Mouse (Mus musculus): ENCODE measurements around the gene 3110082I17Rik. TPM values are rescaled to one million over a fixed set of nuclear protein-coding genes. Genes with fewer than 3 reads are reported as not detected.
A peak's percentile ranks its signal among the peaks of the same experiment; 100 is the strongest.

Gene 3110082I17Rik
- total and polyA plus RNA-seq, 2 experiments from 2014 or later: 4.3 to 14.9 TPM

DNA sequence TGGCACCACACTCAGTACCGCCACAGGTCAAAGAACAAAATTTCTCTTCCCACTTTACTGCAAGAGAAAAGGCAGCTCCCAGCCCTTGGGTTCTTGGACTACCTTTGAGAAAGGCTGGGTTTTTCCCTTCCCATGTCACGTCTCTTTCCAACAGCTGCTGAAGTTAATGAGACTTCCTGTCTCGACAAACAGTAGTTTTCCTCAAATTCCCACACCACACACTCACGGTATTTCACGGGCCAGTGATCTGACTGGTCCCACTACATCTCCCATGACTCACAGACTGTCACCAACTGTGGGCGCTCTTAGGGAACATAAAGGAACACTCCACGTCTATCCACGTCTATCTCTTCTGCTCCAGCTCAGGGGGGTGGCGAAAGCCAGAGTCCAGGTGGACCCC is 35.1 kb downstream of the 3110082I17Rik start:
- no peak overlapping the region for H3K4me3 ChIP-seq (ENCODE audit: low read depth, low read length)
- no peaks in the 10 kb centered on the region for H3K27me3 ChIP-seq (ENCODE audit: insufficient read depth, low read length)
- H3K9me3 ChIP-seq (ENCODE audit: low read length): no peaks in the 10 kb centered on the region
- ATAC-seq (ENCODE audit: low FRiP score) (no peak), DNase-seq (ENCODE audit: low spot score) (no peak)
- no peak overlapping the region for H3K4me2 ChIP-seq (ENCODE audit: low read depth, low read length, poor library complexity, severe bottlenecking)
- 88% methylated on average over 9 of the region's 9 CpGs for WGBS
- H3K9ac ChIP-seq (replicated peaks; ENCODE audit: low read length, poor library complexity, severe bottlenecking): no peak overlapping the region
- no peaks in the 10 kb centered on the region for H3K36me3 ChIP-seq (ENCODE audit: insufficient read depth, low read length)
- TF ChIP-seq CTCF (IDR thresholded peaks at IDR 0.05): no peak
- H3K27ac ChIP-seq (ENCODE audit: low read depth, low read length): no peak overlapping the region
- H3K4me1 ChIP-seq (ENCODE audit: insufficient read depth, low read length): peaks cover 4% of the 10 kb centered on the region; the same call in 1 of the 2 replicates

DNA sequence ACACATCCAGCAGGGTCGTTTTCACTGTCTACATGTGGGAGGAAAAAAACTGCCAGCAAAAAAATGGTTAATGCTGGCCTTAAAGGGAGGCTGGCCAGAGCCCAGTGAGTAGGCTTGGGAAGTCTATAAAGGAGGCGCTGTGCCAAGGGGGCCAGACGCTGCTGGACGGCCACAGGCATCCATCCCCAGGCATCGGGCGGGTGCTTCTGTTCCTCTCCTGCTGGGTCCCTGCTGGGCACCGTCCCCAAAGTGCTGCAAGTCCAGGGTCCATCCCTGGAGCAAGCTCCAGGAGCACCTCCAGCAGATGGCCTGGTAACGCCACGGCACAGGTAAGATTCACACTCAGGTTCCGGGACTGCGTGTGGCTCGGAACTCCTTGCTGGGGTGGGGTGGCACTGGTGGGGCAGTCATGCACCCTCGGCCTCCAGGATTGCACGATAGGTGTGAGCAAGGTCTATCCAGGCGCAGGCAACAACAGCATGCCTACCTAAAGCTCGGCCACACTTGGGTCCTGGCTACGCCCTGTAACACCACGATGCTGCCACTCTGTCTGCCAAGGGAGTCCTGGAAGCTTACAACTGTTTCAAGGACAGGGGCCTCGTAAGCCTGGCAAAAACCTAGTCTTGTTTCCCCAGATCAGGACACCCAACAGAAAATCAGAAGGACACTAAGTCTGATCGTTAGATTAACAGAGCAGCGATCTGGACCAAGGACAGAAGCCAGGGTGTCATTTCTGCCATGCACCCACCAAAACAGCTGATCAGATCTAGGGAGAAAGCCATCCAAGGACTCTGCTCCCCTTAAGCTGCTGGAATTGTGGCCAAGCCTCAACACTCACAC is 37.1 kb downstream of the 3110082I17Rik start, which contains the start of gene Gper1:
Gene Gper1, plus strand, starts transcription at position 126 of the 840 bp plus-strand sequence.
- Histone ChIP-seq H3K36me3 (ENCODE audit: insufficient read depth, low read length) (no peaks in the 10 kb centered on the region), H3K4me3 (ENCODE audit: low read depth, low read length) (peak within 1 kb of the TSS; percentile 22; the same call in 1 of the 2 replicates), H3K27ac (ENCODE audit: low read depth, low read length) (no peak within 1 kb of the TSS), H3K9ac (replicated peaks; ENCODE audit: low read length, poor library complexity, severe bottlenecking) (no peak within 1 kb of the TSS; the same call in 1 of the 2 replicates), H3K9me3 (ENCODE audit: low read length) (no peaks in the 10 kb centered on the region), H3K4me1 (ENCODE audit: insufficient read depth, low read length) (no peaks in the 10 kb centered on the region; the same call in 1 of the 2 replicates), H3K27me3 (ENCODE audit: insufficient read depth, low read length) (no peaks in the 10 kb centered on the region), H3K4me2 (ENCODE audit: low read depth, low read length, poor library complexity, severe bottlenecking) (peak within 1 kb of the TSS; percentile 25; the same call in 1 of the 2 replicates)
- DNase-seq (ENCODE audit: low spot score) (peak; percentile 87), ATAC-seq (ENCODE audit: low FRiP score) (no peak)
- WGBS: 48% methylated on average over 21 of the region's 21 CpGs
- 0 out of 2 replicates have a peak, but pooled peaks have one; percentile 4 for TF ChIP-seq CTCF (IDR thresholded peaks at IDR 0.05)

DNA sequence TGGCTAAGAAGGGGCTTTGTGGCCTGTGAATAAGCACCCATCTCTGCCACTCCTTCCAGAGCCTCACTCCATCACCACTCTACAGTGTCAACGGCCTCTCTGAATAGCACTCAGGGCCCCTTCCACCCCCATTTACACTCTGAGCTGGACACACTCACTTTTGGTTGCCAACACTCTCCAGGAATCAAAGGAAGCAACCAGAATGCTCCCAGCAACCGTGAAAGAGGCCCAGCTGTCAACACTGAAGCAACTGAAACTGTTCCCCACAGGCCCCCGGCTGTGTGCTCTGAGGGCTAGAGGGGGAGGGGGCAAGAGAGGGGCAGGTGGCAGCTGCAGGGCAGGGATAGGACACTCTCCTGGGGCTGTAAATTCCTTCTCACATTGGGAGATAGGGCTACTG is 41.7 kb downstream of the 3110082I17Rik start:
- no peaks in the 10 kb centered on the region; the same call in 1 of the 2 replicates for H3K4me1 ChIP-seq (ENCODE audit: insufficient read depth, low read length)
- H3K36me3 ChIP-seq (ENCODE audit: insufficient read depth, low read length): 0 out of 2 replicates have a peak, but pooled peaks cover 3% of the 10 kb centered on the region
- no peak for TF ChIP-seq CTCF (IDR thresholded peaks at IDR 0.05)
- 0 out of 2 replicates have a peak, but pooled peaks have one; percentile 31 for ATAC-seq (ENCODE audit: low FRiP score)
- H3K27me3 ChIP-seq (ENCODE audit: insufficient read depth, low read length): no peaks in the 10 kb centered on the region
- H3K9ac ChIP-seq (replicated peaks; ENCODE audit: low read length, poor library complexity, severe bottlenecking): no peak overlapping the region
- H3K27ac ChIP-seq (ENCODE audit: low read depth, low read length): peak overlapping the region; percentile 27
- H3K4me3 ChIP-seq (ENCODE audit: low read depth, low read length): no peak overlapping the region
- H3K4me2 ChIP-seq (ENCODE audit: low read depth, low read length, poor library complexity, severe bottlenecking): no peak overlapping the region
- WGBS: 18% methylated on average over 3 of the region's 3 CpGs
- H3K9me3 ChIP-seq (ENCODE audit: low read length): no peaks in the 10 kb centered on the region
- peak; percentile 85 for DNase-seq (ENCODE audit: low spot score)

DNA sequence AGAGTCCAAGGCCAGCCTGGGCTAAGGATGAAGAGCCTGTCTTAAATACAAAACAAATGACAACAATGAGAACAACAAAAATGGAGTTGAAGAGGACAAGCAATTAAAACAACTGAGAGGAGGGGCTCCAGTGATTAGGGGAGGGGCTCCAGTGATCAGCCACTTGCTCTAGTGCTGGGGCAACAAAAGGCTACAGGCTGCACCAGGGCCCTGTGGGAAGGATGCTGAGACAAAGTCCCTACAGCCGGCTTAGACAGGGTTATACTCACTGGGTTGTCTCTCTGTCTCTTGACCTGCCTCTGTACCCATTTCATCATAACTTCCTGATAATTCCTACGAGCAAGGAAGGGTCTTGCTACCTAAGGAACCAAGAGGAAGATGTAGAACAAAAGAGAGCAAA is 42.2 kb downstream of the 3110082I17Rik start:
- DNase-seq (ENCODE audit: low spot score): no peak
- no peak overlapping the region for H3K4me2 ChIP-seq (ENCODE audit: low read depth, low read length, poor library complexity, severe bottlenecking)
- no peak for ATAC-seq (ENCODE audit: low FRiP score)
- 36% methylated on average over 2 of the region's 2 CpGs for WGBS
- no peaks in the 10 kb centered on the region; the same call in 1 of the 2 replicates for H3K4me1 ChIP-seq (ENCODE audit: insufficient read depth, low read length)
- H3K27me3 ChIP-seq (ENCODE audit: insufficient read depth, low read length): no peaks in the 10 kb centered on the region
- 0 out of 2 replicates have a peak, but pooled peaks cover 3% of the 10 kb centered on the region for H3K36me3 ChIP-seq (ENCODE audit: insufficient read depth, low read length)
- no peak overlapping the region; the same call in 1 of the 2 replicates for H3K27ac ChIP-seq (ENCODE audit: low read depth, low read length)
- H3K9me3 ChIP-seq (ENCODE audit: low read length): no peaks in the 10 kb centered on the region
- H3K9ac ChIP-seq (replicated peaks; ENCODE audit: low read length, poor library complexity, severe bottlenecking): no peak overlapping the region
- no peak for TF ChIP-seq CTCF (IDR thresholded peaks at IDR 0.05)
- H3K4me3 ChIP-seq (ENCODE audit: low read depth, low read length): no peak overlapping the region

DNA sequence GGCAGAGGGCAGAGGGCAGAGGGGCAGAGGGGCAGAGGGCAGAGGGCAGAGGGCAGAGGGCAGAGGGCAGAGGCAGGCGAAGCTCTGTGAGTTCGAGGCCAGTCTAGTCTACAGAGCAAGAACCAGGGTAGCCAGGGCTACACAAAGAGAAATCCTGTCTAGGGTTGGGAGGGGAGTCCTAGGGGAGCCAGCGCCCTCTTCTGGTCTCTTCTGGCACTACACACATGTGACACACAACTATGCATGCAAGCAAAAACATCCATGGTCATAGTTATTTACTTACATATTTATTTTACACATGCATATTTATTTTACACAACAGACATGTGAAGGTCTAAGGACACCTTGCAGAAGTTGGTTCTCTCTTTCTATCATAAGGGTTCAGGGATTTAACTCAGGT is 42.8 kb downstream of the 3110082I17Rik start:
- H3K27ac ChIP-seq (ENCODE audit: low read depth, low read length): no peak overlapping the region
- H3K27me3 ChIP-seq (ENCODE audit: insufficient read depth, low read length): no peaks in the 10 kb centered on the region
- 86% methylated on average over 3 of the region's 3 CpGs for WGBS

DNA sequence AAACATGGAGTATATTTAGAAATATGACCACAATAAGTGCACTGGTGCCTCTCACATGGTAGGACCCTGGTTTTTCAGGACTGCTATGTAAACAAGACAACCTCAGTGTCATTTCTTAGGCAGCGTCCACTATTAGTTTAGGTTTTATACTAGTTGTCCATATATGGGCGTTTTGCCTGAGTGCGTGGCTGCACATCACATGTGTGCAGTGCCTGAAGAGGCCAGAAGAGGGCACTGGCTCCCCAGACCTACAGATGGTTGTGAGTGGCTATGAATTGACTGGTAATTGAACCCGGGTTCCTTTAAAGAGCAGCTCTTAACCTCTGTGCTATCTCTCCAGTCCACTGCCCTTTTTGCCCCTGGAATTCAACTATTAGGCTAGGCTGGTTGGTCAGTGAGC is 43.4 kb downstream of the 3110082I17Rik start:
- Histone ChIP-seq H3K27ac (ENCODE audit: low read depth, low read length) (no peak overlapping the region), H3K36me3 (ENCODE audit: insufficient read depth, low read length) (0 out of 2 replicates have a peak, but pooled peaks cover 3% of the 10 kb centered on the region), H3K9ac (replicated peaks; ENCODE audit: low read length, poor library complexity, severe bottlenecking) (no peak overlapping the region), H3K27me3 (ENCODE audit: insufficient read depth, low read length) (no peaks in the 10 kb centered on the region), H3K4me3 (ENCODE audit: low read depth, low read length) (no peak overlapping the region), H3K4me2 (ENCODE audit: low read depth, low read length, poor library complexity, severe bottlenecking) (no peak overlapping the region), H3K4me1 (ENCODE audit: insufficient read depth, low read length) (no peaks in the 10 kb centered on the region), H3K9me3 (ENCODE audit: low read length) (no peaks in the 10 kb centered on the region)
- WGBS: 98% methylated on average over 4 of the region's 4 CpGs
- ATAC-seq (ENCODE audit: low FRiP score) (no peak), DNase-seq (ENCODE audit: low spot score) (no peak)
- peak; percentile 58 for TF ChIP-seq CTCF (IDR thresholded peaks at IDR 0.05)

More for the DNA sequence above, 42.8 kb downstream of the 3110082I17Rik start:
- H3K36me3 ChIP-seq (ENCODE audit: insufficient read depth, low read length): 0 out of 2 replicates have a peak, but pooled peaks cover 3% of the 10 kb centered on the region
- no peak for DNase-seq (ENCODE audit: low spot score)
- no peaks in the 10 kb centered on the region for H3K9me3 ChIP-seq (ENCODE audit: low read length)
- no peak overlapping the region for H3K4me3 ChIP-seq (ENCODE audit: low read depth, low read length)
- no peak for ATAC-seq (ENCODE audit: low FRiP score)
- no peak overlapping the region for H3K9ac ChIP-seq (replicated peaks; ENCODE audit: low read length, poor library complexity, severe bottlenecking)
- peak; percentile 19; the same call in 1 of the 2 replicates for TF ChIP-seq CTCF (IDR thresholded peaks at IDR 0.05)
- no peaks in the 10 kb centered on the region for H3K4me1 ChIP-seq (ENCODE audit: insufficient read depth, low read length)
- H3K4me2 ChIP-seq (ENCODE audit: low read depth, low read length, poor library complexity, severe bottlenecking): no peak overlapping the region
